Mouse (Mus musculus) forebrain, embryonic 12.5 days (tissue): ENCODE measurements around the gene Lyst. TPM values are rescaled to one million over a fixed set of nuclear protein-coding genes. Genes with fewer than 3 reads are reported as not detected.

ENCODE experiments used
- ATAC-seq: fragments of 200-750 bp; cut with Nextera tagmentation; 2 replicates; pipeline ENCODE4 v1.8.0; 2017; ENCODE audit warnings: moderate TSS enrichment; ENCODE audit not compliant: low FRiP score
- H3K27ac ChIP-seq: fragments of 300-500 bp; sonication (generic); 2 replicates; pipeline ENCODE4 v1.5.1; 2016; ENCODE audit warnings: mild to moderate bottlenecking
- H3K27me3 ChIP-seq: fragments of 300-500 bp; sonication (generic); 2 replicates; pipeline ENCODE4 v1.6.1; 2016; ENCODE audit warnings: mild to moderate bottlenecking
- H3K36me3 ChIP-seq: fragments of 300-500 bp; sonication (generic); replicated peaks from 2 replicates; pipeline ENCODE4 v1.6.1; 2016; ENCODE audit warnings: mild to moderate bottlenecking
- H3K4me1 ChIP-seq: fragments of 300-500 bp; sonication (generic); 2 replicates; pipeline ENCODE4 v1.6.1; 2016
- H3K4me2 ChIP-seq: fragments of 300-500 bp; sonication (generic); 2 replicates; pipeline ENCODE4 v1.6.1; 2016; ENCODE audit warnings: mild to moderate bottlenecking, moderate library complexity
- H3K4me3 ChIP-seq: fragments of 300-500 bp; sonication (generic); replicated peaks from 2 replicates; pipeline ENCODE4 v1.5.1; 2016; ENCODE audit warnings: mild to moderate bottlenecking
- H3K9ac ChIP-seq: fragments of 300-500 bp; sonication (generic); 2 replicates; pipeline ENCODE4 v1.6.1; 2016; ENCODE audit warnings: mild to moderate bottlenecking
- H3K9me3 ChIP-seq: fragments of 300-500 bp; sonication (generic); 2 replicates; pipeline ENCODE4 v1.6.1; 2016
- WGBS: fragments of 180-500 bp; shearing (Covaris S2); methylation state at CpG from one replicate; pipeline ENCODE4 v1.1.7; 2016; 5-methylcytosine and 5-hydroxymethylcytosine counted together
- polyA plus RNA-seq: library from polyadenylated mRNA; unstranded; fragments of >200 nt; fragmentation: Nextera tagmentation; extraction: Ambion mirVana; gene quantifications from 2 replicates; pipeline ENCODE4 v1.2.1, GENCODE M21; 2016

Lyst gene
- polyA plus RNA-seq, 1 experiment from 2014 or later: 4.6 TPM

DNA sequence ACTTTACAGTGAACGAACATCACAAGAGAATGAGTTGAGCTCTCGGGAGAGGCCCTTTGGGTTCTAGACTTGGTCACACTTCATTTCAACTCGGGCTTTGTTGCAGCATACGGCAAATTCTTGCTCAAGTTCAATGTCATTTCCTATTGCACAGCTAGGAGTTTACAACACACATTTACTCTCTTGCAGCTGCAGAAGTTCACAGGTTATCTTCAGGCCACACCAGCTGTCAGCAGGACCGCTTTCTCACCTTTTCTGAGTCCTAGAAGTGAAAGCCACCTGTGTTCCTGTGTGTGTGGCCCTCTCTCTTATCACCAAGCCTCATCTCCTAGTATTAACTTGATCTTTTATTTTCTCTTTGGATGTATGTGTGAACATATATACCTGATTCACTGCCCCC is 31.3 kb upstream of the Lyst start:
- Histone ChIP-seq H3K4me1 (no peaks in the 10 kb centered on the region), H3K27ac (no peak overlapping the region), H3K4me2 (no peak overlapping the region), H3K27me3 (no peaks in the 10 kb centered on the region), H3K9me3 (no peaks in the 10 kb centered on the region), H3K36me3 (no peaks in the 10 kb centered on the region), H3K4me3 (no peak overlapping the region), H3K9ac (no peak overlapping the region)
- ATAC-seq: no peak
- 87% methylated on average over 5 of the region's 5 CpGs for WGBS

DNA sequence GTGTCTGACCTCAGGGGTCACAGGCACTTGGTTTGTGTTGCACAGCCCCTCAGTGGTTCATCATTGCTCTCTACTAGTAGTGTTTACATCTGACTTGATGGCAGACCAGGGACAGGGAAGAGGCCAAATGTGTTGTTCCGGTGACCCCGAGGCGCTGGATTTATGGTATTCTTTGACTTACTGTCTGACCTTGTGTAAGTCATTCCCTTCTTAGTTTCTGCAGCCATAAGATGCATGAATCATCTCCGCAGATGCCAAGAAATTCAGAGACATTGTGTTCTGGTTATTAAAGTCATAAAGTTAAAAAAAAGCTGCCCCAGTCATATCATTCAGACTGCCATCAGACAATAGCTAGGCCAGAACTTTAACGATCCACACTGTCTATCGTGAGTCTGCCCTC is 27.6 kb upstream of the Lyst start:
- Histone ChIP-seq H3K4me3 (no peak overlapping the region), H3K27ac (no peak overlapping the region), H3K4me1 (no peaks in the 10 kb centered on the region), H3K9ac (no peak overlapping the region), H3K9me3 (no peaks in the 10 kb centered on the region), H3K4me2 (no peak overlapping the region), H3K36me3 (no peaks in the 10 kb centered on the region), H3K27me3 (no peaks in the 10 kb centered on the region)
- ATAC-seq: no peak
- WGBS: 87% methylated on average over 6 of the region's 6 CpGs

DNA sequence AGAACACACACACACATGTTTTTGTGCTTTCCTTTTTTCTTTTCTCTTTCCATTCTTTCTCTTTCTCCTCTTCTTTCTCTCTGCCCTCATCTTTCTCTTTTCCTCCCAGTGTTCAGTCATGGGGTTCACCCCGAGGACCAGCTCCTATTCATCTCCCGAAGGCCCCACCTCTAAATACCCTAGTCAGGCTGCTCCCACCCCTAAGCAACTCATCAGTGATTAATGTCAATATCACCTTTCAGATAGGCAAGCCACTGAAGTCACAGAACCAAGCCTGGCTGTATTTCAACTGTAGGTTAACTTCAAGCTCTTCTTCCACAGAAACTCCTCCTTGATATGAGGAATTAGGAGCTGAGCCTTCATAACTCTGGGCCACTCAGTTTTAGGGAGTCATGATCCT is 26.1 kb upstream of the Lyst start:
- Histone ChIP-seq H3K4me2 (no peak overlapping the region), H3K27ac (no peak overlapping the region), H3K9ac (no peak overlapping the region), H3K36me3 (no peaks in the 10 kb centered on the region), H3K4me1 (no peaks in the 10 kb centered on the region), H3K4me3 (no peak overlapping the region), H3K27me3 (no peaks in the 10 kb centered on the region), H3K9me3 (no peaks in the 10 kb centered on the region)
- 78% methylated on average over 2 of the region's 2 CpGs for WGBS
- no peak for ATAC-seq

DNA sequence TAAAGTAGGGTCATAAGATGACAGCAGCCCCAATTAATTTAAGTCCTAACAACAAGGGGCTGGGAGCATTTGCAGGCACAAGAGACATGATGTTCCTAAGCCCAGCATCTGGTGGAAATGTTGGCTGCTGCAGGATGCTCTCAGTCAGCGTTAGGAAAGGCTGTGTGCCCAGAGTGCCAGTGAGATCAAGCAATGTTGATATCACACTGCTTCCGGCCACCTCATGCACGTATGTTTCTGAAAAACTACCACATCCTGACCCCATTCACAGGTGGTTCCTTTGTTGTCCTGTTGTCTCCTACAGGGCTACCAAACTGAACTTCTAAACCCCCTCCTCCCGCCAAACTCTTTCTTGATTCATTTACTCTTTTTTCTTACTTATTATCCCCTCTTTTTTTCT is 25.7 kb upstream of the Lyst start:
- ATAC-seq: no peak
- 65% methylated on average over 4 of the region's 4 CpGs for WGBS
- Histone ChIP-seq H3K27me3 (no peaks in the 10 kb centered on the region), H3K4me2 (no peak overlapping the region), H3K4me3 (no peak overlapping the region), H3K4me1 (no peaks in the 10 kb centered on the region), H3K36me3 (no peaks in the 10 kb centered on the region), H3K9me3 (no peaks in the 10 kb centered on the region), H3K27ac (no peak overlapping the region), H3K9ac (no peak overlapping the region)

DNA sequence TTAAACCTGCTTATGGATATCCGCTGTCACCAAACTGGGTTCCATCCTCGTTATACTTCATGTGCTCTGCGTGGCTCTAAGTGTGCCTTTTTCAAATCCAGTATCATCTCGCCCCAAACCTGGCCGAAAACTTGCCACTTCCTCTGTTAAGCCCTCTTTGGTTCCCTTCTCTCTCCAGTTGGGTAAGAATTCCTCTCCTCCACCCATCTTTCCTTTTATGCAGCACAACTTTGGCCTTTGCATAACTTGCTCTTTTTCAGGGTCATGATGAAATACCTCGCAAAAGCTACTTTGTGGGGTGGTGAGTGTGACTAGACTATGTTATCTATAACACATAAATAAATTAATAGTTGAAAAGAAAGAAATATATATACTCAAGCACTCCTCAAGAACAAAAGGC is 22.6 kb upstream of the Lyst start:
- WGBS: 93% methylated on average over 6 of the region's 6 CpGs
- Histone ChIP-seq H3K4me1 (no peaks in the 10 kb centered on the region), H3K4me3 (no peak overlapping the region), H3K27me3 (no peaks in the 10 kb centered on the region), H3K27ac (no peak overlapping the region), H3K4me2 (no peak overlapping the region), H3K9me3 (no peaks in the 10 kb centered on the region), H3K9ac (no peak overlapping the region), H3K36me3 (no peaks in the 10 kb centered on the region)
- no peak for ATAC-seq

DNA sequence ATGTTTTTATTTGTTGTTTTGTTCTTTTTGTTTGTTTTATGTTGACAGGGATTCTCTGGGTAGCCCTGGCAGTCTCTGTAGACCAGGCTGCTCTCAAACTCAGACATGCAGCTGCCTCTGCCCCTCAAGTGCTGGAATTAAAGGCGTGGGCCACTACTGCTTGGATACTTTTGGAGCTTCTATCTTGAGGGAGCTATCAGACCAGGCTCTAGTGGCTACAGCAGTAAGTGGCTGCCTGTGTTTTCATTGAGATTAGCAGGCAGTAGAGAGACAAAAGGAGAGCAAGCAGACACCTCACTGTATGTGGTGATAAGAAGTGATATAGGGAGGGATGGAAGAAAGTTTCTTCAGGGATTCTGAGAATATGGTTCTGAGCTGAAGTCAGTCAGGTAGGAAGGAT is 21.4 kb upstream of the Lyst start:
- no peak overlapping the region for H3K9ac ChIP-seq
- no peak overlapping the region for H3K4me3 ChIP-seq
- H3K9me3 ChIP-seq: no peaks in the 10 kb centered on the region
- no peaks in the 10 kb centered on the region for H3K27me3 ChIP-seq
- H3K4me2 ChIP-seq: no peak overlapping the region
- 74% methylated on average over 1 of the region's 1 CpGs for WGBS
- ATAC-seq: no peak
- H3K4me1 ChIP-seq: no peaks in the 10 kb centered on the region
- no peaks in the 10 kb centered on the region for H3K36me3 ChIP-seq
- H3K27ac ChIP-seq: no peak overlapping the region

DNA sequence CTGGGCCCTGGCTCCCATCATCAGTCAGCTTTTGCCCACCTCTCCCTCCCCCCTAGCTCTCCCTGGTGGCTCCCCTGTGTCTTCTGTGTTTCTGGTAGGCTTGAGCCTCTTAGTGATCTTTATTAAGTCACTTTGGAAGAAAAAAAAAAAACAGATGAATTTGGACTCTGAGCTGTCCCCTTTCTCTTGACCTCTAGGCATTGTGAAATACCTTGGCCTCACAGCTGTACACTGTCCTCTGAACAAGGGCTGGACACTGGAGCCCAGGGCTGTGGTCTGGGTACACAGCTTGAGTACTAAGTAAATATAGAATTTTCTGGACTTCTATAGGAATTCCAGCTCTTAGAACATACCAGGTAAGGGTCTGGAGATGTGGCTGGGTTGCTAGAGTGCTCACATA is 20.6 kb upstream of the Lyst start:
- H3K36me3 ChIP-seq: no peaks in the 10 kb centered on the region
- no peak overlapping the region for H3K4me2 ChIP-seq
- H3K27me3 ChIP-seq: no peaks in the 10 kb centered on the region
- H3K27ac ChIP-seq: no peak overlapping the region
- H3K4me3 ChIP-seq: no peak overlapping the region
- no peaks in the 10 kb centered on the region for H3K9me3 ChIP-seq
- no peak overlapping the region for H3K9ac ChIP-seq
- no peaks in the 10 kb centered on the region for H3K4me1 ChIP-seq
- no peak for ATAC-seq

DNA sequence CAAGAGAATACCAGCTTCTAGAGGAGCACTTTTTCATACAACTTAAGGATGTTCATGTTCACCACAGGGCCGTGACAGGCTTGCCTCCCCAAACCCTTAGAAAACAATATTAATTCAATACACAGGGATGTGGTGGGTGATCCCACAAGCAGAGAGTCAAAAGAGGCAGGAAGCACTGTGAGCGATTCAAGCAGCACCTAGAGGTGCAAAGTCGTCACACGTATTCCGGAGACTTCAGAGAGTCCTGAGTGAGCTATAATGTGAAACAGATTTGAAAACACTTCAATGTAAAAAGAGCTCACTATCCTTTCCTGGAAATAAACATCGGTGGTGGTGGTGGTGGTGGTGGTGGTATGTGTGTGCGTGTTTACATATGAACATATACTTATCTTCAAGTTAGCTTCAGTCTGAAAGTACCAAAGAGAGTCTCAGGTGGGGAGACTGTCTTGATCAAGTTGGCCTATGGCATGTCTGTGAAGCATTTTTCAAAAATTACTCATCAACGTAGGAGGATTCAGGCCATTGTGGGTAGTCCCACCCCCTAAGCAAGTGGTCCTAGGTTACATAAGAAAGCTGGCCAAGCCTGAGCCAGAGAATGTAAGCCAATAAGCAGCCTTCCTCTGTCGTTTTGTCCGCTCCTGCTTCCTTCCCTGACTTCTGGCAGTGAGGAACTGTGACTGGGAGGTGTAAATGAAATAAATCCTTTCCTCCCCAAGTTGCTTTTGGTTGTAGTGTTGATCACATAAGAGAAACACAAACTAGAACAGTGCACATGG is 17.9 kb upstream of the Lyst start:
- Histone ChIP-seq H3K27ac (no peak overlapping the region), H3K4me1 (peaks cover 4% of the 10 kb centered on the region; the same call in 1 of the 2 replicates), H3K4me2 (no peak overlapping the region), H3K9ac (no peak overlapping the region), H3K9me3 (no peaks in the 10 kb centered on the region), H3K4me3 (no peak overlapping the region), H3K27me3 (no peaks in the 10 kb centered on the region), H3K36me3 (no peaks in the 10 kb centered on the region)
- no peak for ATAC-seq
- 88% methylated on average over 10 of the region's 10 CpGs for WGBS

DNA sequence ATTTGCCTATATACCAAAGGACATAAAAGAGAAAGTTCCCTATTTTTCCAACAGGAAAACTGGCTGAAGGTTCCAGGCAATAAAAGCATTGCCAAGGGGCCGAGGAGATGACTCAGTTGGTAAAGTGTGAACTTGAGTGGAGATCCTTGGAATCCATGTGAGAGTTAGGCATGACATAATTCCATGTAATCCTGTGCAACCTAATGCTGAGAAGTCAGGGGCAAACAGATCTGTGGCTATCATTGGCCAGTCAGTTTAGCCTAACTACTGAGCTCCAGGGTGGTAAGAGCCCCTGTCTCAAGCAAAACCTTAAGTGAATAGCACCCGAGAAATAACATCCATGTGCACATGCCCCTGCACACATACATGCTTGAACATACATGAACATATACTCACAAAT is 17.3 kb upstream of the Lyst start:
- ATAC-seq: no peak
- H3K4me1 ChIP-seq: peaks cover 4% of the 10 kb centered on the region; the same call in 1 of the 2 replicates
- no peaks in the 10 kb centered on the region for H3K36me3 ChIP-seq
- no peak overlapping the region for H3K4me2 ChIP-seq
- 94% methylated on average over 2 of the region's 2 CpGs for WGBS
- no peaks in the 10 kb centered on the region for H3K27me3 ChIP-seq
- H3K9me3 ChIP-seq: no peaks in the 10 kb centered on the region
- no peak overlapping the region for H3K27ac ChIP-seq
- H3K9ac ChIP-seq: no peak overlapping the region
- no peak overlapping the region for H3K4me3 ChIP-seq

DNA sequence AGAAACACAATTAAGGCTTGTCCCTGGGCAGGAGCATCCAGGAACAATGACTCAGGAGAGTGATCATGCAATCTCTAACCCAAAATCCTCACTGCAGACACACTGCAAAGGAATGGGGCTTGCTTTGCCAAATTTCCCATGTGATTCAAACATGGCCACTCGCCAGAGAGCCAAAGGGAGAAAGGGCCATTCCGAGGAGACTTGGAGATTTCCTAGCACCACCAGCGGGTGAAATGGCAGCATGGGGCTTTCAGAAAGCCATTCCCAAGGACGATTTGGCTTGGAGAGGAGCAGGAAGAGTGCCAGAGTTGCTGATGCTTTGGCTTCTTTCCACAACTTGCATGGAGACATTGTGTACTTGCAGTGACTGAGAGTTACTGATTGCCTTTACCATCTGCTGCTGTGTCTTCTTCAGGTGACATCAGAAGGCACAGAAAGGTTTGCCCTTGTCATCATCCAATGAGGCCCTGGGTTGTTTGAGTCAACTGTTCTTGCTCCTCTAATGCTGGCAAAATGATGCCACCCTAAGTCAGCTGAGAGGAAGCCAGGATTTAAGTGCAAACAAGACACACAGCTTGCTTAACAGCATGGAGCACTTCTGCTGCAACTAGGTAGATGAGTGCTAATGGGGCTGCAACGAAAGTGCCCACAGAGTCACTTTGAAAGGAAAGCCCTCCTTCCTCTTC is 16.5 kb upstream of the Lyst start:
- no peak overlapping the region for H3K9ac ChIP-seq
- no peaks in the 10 kb centered on the region for H3K27me3 ChIP-seq
- ATAC-seq: no peak
- no peak overlapping the region for H3K27ac ChIP-seq
- no peak overlapping the region for H3K4me3 ChIP-seq
- H3K4me1 ChIP-seq: peaks cover 4% of the 10 kb centered on the region; the same call in 1 of the 2 replicates
- no peaks in the 10 kb centered on the region for H3K36me3 ChIP-seq
- no peaks in the 10 kb centered on the region for H3K9me3 ChIP-seq
- 75% methylated on average over 5 of the region's 5 CpGs for WGBS
- no peak overlapping the region for H3K4me2 ChIP-seq

DNA sequence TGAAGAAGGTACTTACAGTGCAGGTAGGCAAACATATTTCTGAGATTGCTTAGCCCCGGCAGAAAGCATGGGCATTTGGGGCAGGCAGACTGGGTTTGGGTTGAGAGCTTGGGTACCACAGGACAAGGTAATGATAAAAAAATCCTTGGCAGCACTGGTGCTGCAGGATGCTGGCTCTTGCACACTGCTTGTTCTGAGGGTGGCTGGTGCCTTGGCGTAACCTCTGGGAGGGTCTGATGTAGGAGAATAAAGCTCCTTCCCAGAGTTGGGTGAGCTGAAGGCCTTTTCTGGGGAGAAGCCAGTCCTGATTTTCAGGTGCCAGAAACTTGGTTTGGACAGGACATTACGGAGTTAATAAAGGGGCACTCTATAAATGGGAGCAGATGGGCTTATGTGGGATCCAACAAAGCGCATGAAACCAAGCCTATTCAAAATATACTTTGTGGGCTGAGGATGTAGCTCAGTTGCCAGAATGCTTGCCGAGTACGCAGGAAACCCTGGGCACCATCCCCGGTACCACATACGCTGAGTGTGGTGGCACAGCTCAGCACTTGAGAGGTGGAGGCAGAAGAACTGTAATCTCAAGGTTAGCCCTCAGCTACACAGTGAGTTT is 15.8 kb upstream of the Lyst start:
- Histone ChIP-seq H3K9ac (no peak overlapping the region), H3K27ac (no peak overlapping the region), H3K27me3 (no peaks in the 10 kb centered on the region), H3K4me2 (no peak overlapping the region), H3K9me3 (no peaks in the 10 kb centered on the region), H3K4me1 (peaks cover 4% of the 10 kb centered on the region; the same call in 1 of the 2 replicates), H3K4me3 (no peak overlapping the region), H3K36me3 (no peaks in the 10 kb centered on the region)
- no peak for ATAC-seq
- WGBS: 81% methylated on average over 8 of the region's 8 CpGs

DNA sequence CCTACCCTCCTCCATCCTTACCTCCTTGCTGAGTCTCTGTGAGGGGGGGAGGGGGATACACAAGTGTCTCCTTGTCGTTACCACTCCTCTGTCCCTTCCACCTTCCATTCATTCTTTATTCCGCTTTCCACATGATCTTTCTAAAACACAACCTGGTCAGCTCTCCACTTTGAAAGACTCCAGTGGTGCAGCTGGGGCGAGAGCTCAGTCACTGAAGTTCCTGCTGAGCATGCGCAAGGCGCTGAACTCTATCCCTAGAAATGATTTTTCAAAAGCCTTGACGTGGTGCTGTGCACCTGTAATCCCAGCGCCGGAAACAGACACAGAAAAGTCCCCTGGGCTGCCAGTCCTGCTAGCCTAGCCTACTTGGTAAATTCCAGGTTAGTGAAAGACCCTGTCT is 15.1 kb upstream of the Lyst start:
- Histone ChIP-seq H3K27ac (no peak overlapping the region), H3K4me3 (no peak overlapping the region), H3K4me1 (peaks cover 4% of the 10 kb centered on the region; the same call in 1 of the 2 replicates), H3K9me3 (no peaks in the 10 kb centered on the region), H3K36me3 (no peaks in the 10 kb centered on the region), H3K4me2 (no peak overlapping the region), H3K27me3 (no peaks in the 10 kb centered on the region), H3K9ac (no peak overlapping the region)
- no peak for ATAC-seq
- 77% methylated on average over 8 of the region's 8 CpGs for WGBS
